15 mouse cellular contexts compared by ENCODE assay signal in genomic region chr2:163370175-163370574, GRCm38 (mm10). TPM values are rescaled to one million over a fixed set of nuclear protein-coding genes. Genes with fewer than 3 reads are reported as not detected.
A peak's percentile ranks its signal among the peaks of the same experiment; 100 is the strongest.
DNase-seq lines count a peak whose midpoint lies in the region; ATAC-seq and TF ChIP-seq lines count a peak whose summit lies in the region.
"Had no signal": no experiment of that assay in that cellular context is flagged by ENCODE, and none has a peak within 500 bp of the region (broad histone marks: within the 10 kb centered on the region; RNA-seq: fewer than 3 reads in every experiment).

No protein-coding gene starts in this region.

- H3K9me3 ChIP-seq in intestine, embryonic 16.5 days (ENCODE audit: control insufficient read depth, low read length) = no peaks in the 10 kb centered on the region
- no peaks in the 10 kb centered on the region for H3K9me3 ChIP-seq in stomach, postnatal 0 days (ENCODE audit: control insufficient read depth, low read length)
- H3K9me3 ChIP-seq: hindbrain, embryonic 13.5 days; megakaryocyte, embryonic 14.5 days had no signal

- H3K4me2 ChIP-seq in intestine, embryonic 16.5 days (ENCODE audit: low read depth, low read length) = no peak overlapping the region
- no peak overlapping the region for H3K4me2 ChIP-seq in stomach, postnatal 0 days (replicated peaks; ENCODE audit: low read depth)
- H3K4me2 ChIP-seq: hindbrain, embryonic 13.5 days; liver, embryonic 11.5 days had no signal

- H3K27me3 ChIP-seq in intestine, embryonic 16.5 days (replicated peaks; ENCODE audit: control insufficient read depth, insufficient read depth, low read length) = peaks cover 7% of the 10 kb centered on the region
- no peaks in the 10 kb centered on the region for H3K27me3 ChIP-seq in stomach, postnatal 0 days (ENCODE audit: control insufficient read depth, insufficient read depth, low read length)

- H3K27ac ChIP-seq in intestine, embryonic 16.5 days (ENCODE audit: low read length) = peak overlapping the region; percentile 84
- H3K27ac ChIP-seq in stomach, postnatal 0 days (replicated peaks) = peak overlapping the region; percentile 90
- H3K27ac ChIP-seq: hindbrain, embryonic 13.5 days had no signal

- H3K4me1 ChIP-seq in intestine, embryonic 16.5 days (ENCODE audit: control insufficient read depth, insufficient read depth, low read length) = peaks cover 5% of the 10 kb centered on the region; the same call in 1 of the 2 replicates
- H3K4me1 ChIP-seq in stomach, postnatal 0 days (replicated peaks; ENCODE audit: control insufficient read depth, insufficient read depth) = 0 out of 2 replicates have a peak, but pooled peaks cover 2% of the 10 kb centered on the region
- H3K4me1 ChIP-seq: hindbrain, embryonic 13.5 days; megakaryocyte, embryonic 14.5 days had no signal

- H3K4me3 ChIP-seq in intestine, embryonic 16.5 days (ENCODE audit: low read length) = no peak overlapping the region
- no peak overlapping the region for H3K4me3 ChIP-seq in stomach, postnatal 0 days (ENCODE audit: low read depth, low read length)
- H3K4me3 ChIP-seq: hindbrain, embryonic 13.5 days; megakaryocyte, embryonic 14.5 days had no signal

- TF ChIP-seq EP300 in stomach, postnatal 0 days (optimal IDR thresholded peaks at IDR 0.05) = no peak

- 31% methylated on average over 4 of the region's 4 CpGs for WGBS in intestine, embryonic 16.5 days
- WGBS in stomach, postnatal 0 days = 23% methylated on average over 4 of the region's 4 CpGs

- peak overlapping the region; percentile 48; the same call in 1 of the 2 replicates for H3K9ac ChIP-seq in intestine, embryonic 16.5 days (ENCODE audit: low read depth, low read length)
- peak overlapping the region; percentile 18; the same call in 1 of the 2 replicates for H3K9ac ChIP-seq in stomach, postnatal 0 days (ENCODE audit: low read length)
- H3K9ac ChIP-seq: hindbrain, embryonic 13.5 days had no signal

- peak; percentile 74; the same call in 1 of the 2 replicates for ATAC-seq in intestine, embryonic 16.5 days
- peak; percentile 62; the same call in 1 of the 2 replicates for ATAC-seq in stomach, postnatal 0 days (ENCODE audit: low FRiP score, low TSS enrichment)

- peak; percentile 44 to 60 for DNase-seq in heart, adult 9 months (ENCODE audit: low spot score in 2 of 2)
- DNase-seq in heart, adult 8-10 months (ENCODE audit: low spot score) = no peak
- peak; percentile 38 for DNase-seq in lung, postnatal 10 days
- DNase-seq in lung, postnatal 36 days = no peak
- DNase-seq in stomach, postnatal 0 days (ENCODE audit: low spot score) = no peak
- no peak for DNase-seq in spleen, postnatal 4 days (ENCODE audit: low spot score in 2 of 2)
- no peak for DNase-seq in adrenal gland, adult 2 months
- DNase-seq: cerebellum, adult 18-20 months; embryo, embryonic 11 days; thymus, postnatal 36 days had no signal

- no peak for TF ChIP-seq CTCF in stomach, postnatal 0 days (IDR thresholded peaks at IDR 0.05; ENCODE audit: low read depth)

- no peaks in the 10 kb centered on the region; the same call in 1 of the 2 replicates for H3K36me3 ChIP-seq in intestine, embryonic 16.5 days (ENCODE audit: control insufficient read depth, insufficient read depth, low read length)
- no peaks in the 10 kb centered on the region for H3K36me3 ChIP-seq in stomach, postnatal 0 days (ENCODE audit: control insufficient read depth, insufficient read depth, low read length)
- H3K36me3 ChIP-seq: hindbrain, embryonic 13.5 days had no signal

RNA-seq across cellular contexts. Expression of gene Jph2, which starts 27.6 kb away (rescaled TPM):
- total RNA-seq in heart, adult 8-10 months (2022) = 100 to 1,000 TPM; 423 to 464 (median 433) TPM
- 6.3 and 7.5 TPM in 2 replicates for polyA plus RNA-seq in intestine, embryonic 16.5 days (2015; fragmentation: Nextera tagmentation; extraction: Ambion mirVana)
- polyA plus RNA-seq in stomach, postnatal 0 days (2015; fragmentation: Nextera tagmentation; extraction: Ambion mirVana) = 13.6 and 13.9 TPM in 2 replicates
- 1 to 10 TPM; 3.1 to 6.2 TPM for total RNA-seq in adrenal gland, adult 2 months (2021)
- 8.2 and 8.3 TPM in 2 replicates for polyA plus RNA-seq in adrenal gland, adult 2 months (2012; rRNA removed)
- total RNA-seq: neutrophil, adult 5-6 weeks had no signal

RNA-seq across cellular contexts. Expression of gene Oser1, which starts 54.3 kb away (rescaled TPM):
- 10 to 100 TPM; 19.4 to 21.8 (median 20.3) TPM for total RNA-seq in heart, adult 8-10 months (2022)
- 79.4 and 85.8 TPM in 2 replicates for polyA plus RNA-seq in intestine, embryonic 16.5 days (2015; fragmentation: Nextera tagmentation; extraction: Ambion mirVana)
- 79.8 and 81.4 TPM in 2 replicates for polyA plus RNA-seq in stomach, postnatal 0 days (2015; fragmentation: Nextera tagmentation; extraction: Ambion mirVana)
- total RNA-seq in adrenal gland, adult 2 months (2021) = 10 to 100 TPM; 29.2 to 49.2 TPM
- 3.0 TPM in 2 replicates for polyA plus RNA-seq in adrenal gland, adult 2 months (2012; rRNA removed)

Comparison
In these comparisons a context has a peak if more than half of its experiments do, and no peak if none do; other contexts are left out.
1. DNase-seq: peak in heart, adult 9 months (2 of 2) and lung, postnatal 10 days (single experiment); none in heart, adult 8-10 months (single experiment), lung, postnatal 36 days (single experiment), stomach, postnatal 0 days (single experiment), spleen, postnatal 4 days (0 of 2) and adrenal gland, adult 2 months (single experiment).
2. RNA of gene Oser1, which starts 54.3 kb away (polyA plus RNA-seq): 79.4 to 85.8 TPM in intestine, embryonic 16.5 days and 79.8 to 81.4 TPM in stomach, postnatal 0 days; 3.0 TPM in adrenal gland, adult 2 months; every median in the first group is over 10 times any median in the second.